17 mouse cellular contexts compared by ENCODE assay signal in the genomic region with DNA sequence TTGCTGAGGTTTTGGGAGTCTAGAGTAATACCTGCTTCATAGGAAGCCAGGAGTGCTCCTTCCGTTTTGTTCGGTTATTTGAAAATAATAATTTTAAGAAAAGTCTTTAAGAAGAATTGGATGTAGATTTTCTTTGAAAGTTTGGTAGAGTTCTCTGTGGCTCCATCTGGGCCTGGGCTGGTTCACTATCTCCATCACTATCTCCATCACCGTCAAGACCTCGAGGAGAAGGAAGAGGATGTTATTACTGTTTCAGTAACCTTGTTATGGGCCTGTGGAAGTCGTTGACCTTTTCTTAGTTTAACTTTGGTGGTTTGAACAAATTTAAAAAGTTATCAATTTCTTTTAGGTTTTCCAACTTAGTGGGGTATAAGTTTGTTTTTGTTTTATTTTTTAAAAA.
"Had no signal": no experiment of that assay in that cellular context is flagged by ENCODE, and none has a peak within 500 bp of the region (broad histone marks: within the 10 kb centered on the region; RNA-seq: fewer than 3 reads in every experiment).

No protein-coding gene starts in this region.

- DNase-seq: left cerebral cortex, postnatal 4 days; liver; liver, embryonic 13.5 days; liver, postnatal 0 days; lung, adult 18-20 months; lung, adult 2 months; lung, embryonic 14.5 days; lung, postnatal 10 days; lung, postnatal 14 days; lung, postnatal 36 days; lung, postnatal 4 days; midbrain, embryonic 14.5 days had no signal

- ATAC-seq: liver, embryonic 12.5 days; liver, postnatal 0 days; lung, postnatal 0 days; midbrain, embryonic 13.5 days; midbrain, embryonic 15.5 days; midbrain, embryonic 16.5 days had no signal
